Mouse (Mus musculus) liver, embryonic 14.5 days (tissue): ENCODE measurements around the gene Bmpr1b.

ENCODE experiments used
- CTCF ChIP-seq: IDR thresholded peaks from 2 replicates; pipeline ENCODE4 v1.5.1; 2016; ENCODE audit warnings: antibody characterized with exemption, low read depth, control low read depth
- EP300 ChIP-seq: IDR thresholded peaks from 2 replicates; pipeline ENCODE4 v1.6.1; 2016; ENCODE audit warnings: antibody characterized with exemption, low read depth

- no peak for TF ChIP-seq CTCF
- no peak for TF ChIP-seq EP300
These were observed 56.0 kb downstream of the Bmpr1b start for GRCm38 (mm10) chr3:142113208-142113607.
